Mouse (Mus musculus): ENCODE measurements around the gene Palm3.

GRCm38 (mm10) chr8:83978200-83978599 lies 43.1 kb upstream of the Palm3 start:
- no peak for TF ChIP-seq POLR2A (IDR thresholded peaks at IDR 0.05; ENCODE audit: control insufficient read depth, extremely low read depth, insufficient read depth, low read length, poor library complexity)
- TF ChIP-seq CTCF (IDR thresholded peaks at IDR 0.05; ENCODE audit: borderline replicate concordance, control insufficient read depth, extremely low read depth, insufficient read depth, low read length, poor library complexity) = no peak

All from thymus, adult 2 months (tissue).